Mouse (Mus musculus): ENCODE data around the gene Cnn3.

DNA sequence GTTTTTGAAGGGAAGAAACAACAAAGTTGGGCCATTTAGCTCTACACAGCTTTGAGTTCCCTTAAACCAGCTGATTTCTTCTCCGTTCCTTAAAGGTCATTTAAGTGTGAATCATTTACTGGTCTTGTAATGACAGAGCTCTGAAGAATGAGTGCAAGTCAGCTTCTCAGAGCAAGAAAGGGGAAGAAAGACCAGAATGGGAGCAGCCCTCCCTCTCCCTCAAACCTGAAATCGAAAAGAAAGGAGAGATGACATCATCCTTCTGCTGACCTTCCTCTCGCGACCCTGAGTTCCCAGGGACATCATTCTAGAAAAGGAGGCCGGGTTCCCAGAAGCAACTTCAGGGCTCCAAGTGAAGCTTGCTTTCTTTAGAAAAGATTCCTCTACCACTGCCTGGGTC is 64.6 kb downstream of the Cnn3 start:
- TF ChIP-seq CTCF (conservative IDR thresholded peaks at IDR 0.05; ENCODE audit: low read length) (no peak), POU5F1 (IDR thresholded peaks at IDR 0.05; ENCODE audit: borderline replicate concordance, low read length) (no peak)
